Mouse (Mus musculus) liver, embryonic 16.5 days (tissue): ENCODE measurements around the gene Pagr1a. TPM values are rescaled to one million over a fixed set of nuclear protein-coding genes. Genes with fewer than 3 reads are reported as not detected.

Experiments
- ATAC-seq: fragments of 200-750 bp; cut with Nextera tagmentation; 2 replicates; pipeline ENCODE4 v1.8.0; 2017; ENCODE audit warnings: low read depth, mild to moderate bottlenecking, moderate number of reproducible peaks, moderate library complexity
- H3K27ac ChIP-seq: fragments of 300-500 bp; sonication (generic); 2 replicates; pipeline ENCODE4 v1.5.1; 2014; ENCODE audit warnings: mild to moderate bottlenecking, low read length
- H3K27me3 ChIP-seq: fragments of 300-500 bp; sonication (generic); 2 replicates; pipeline ENCODE4 v1.6.1; 2014; ENCODE audit warnings: low read depth, low read length, mixed read lengths; ENCODE audit not compliant: control insufficient read depth, insufficient read depth
- H3K36me3 ChIP-seq: fragments of 300-500 bp; sonication (generic); 2 replicates; pipeline ENCODE4 v1.6.1; 2014; ENCODE audit warnings: mild to moderate bottlenecking; ENCODE audit not compliant: control insufficient read depth, insufficient read depth
- H3K4me1 ChIP-seq: fragments of 300-500 bp; sonication (generic); 2 replicates; pipeline ENCODE4 v1.6.1; 2014; ENCODE audit warnings: low read depth, low read length, mixed read lengths; ENCODE audit not compliant: control insufficient read depth
- H3K4me2 ChIP-seq: fragments of 300-500 bp; sonication (generic); 2 replicates; pipeline ENCODE4 v1.6.1; 2014; ENCODE audit warnings: low read depth, low read length, mixed read lengths
- H3K4me3 ChIP-seq: fragments of 300-500 bp; sonication (generic); 2 replicates; pipeline ENCODE4 v1.5.1; 2014; ENCODE audit warnings: low read depth, mild to moderate bottlenecking, low read length
- H3K9ac ChIP-seq: fragments of 300-500 bp; sonication (generic); 2 replicates; pipeline ENCODE4 v1.6.1; 2014; ENCODE audit warnings: low read depth, low read length
- H3K9me3 ChIP-seq: fragments of 300-500 bp; sonication (generic); replicated peaks from 2 replicates; pipeline ENCODE4 v1.6.1; 2016; ENCODE audit warnings: low read length; ENCODE audit not compliant: control insufficient read depth
- WGBS: fragments of 180-500 bp; shearing (Covaris S2); extraction: QIAGEN DNeasy Blood & Tissue Kit; methylation state at CpG from one replicate; pipeline ENCODE4 v1.1.7; 2014; ENCODE audit not compliant: insufficient replicate concordance; 5-methylcytosine and 5-hydroxymethylcytosine counted together
- polyA plus RNA-seq: library from polyadenylated mRNA; unstranded; fragments of >200 nt; fragmentation: Nextera tagmentation; extraction: Ambion mirVana; gene quantifications from 2 replicates; pipeline ENCODE4 v1.2.1, GENCODE M21; 2015

The Pagr1a gene
- polyA plus RNA-seq = 17.2 and 24.3 TPM in 2 replicates

- H3K36me3 ChIP-seq = peaks cover 13% of the 10 kb centered on the region
- H3K27me3 ChIP-seq = no peaks in the 10 kb centered on the region
- no peaks in the 10 kb centered on the region for H3K9me3 ChIP-seq
- 4% methylated on average over 39 of the region's 39 CpGs for WGBS
- peak within 1 kb of the TSS; percentile 87 for H3K4me3 ChIP-seq
- peaks cover 52% of the 10 kb centered on the region for H3K4me1 ChIP-seq
- peak within 1 kb of the TSS; percentile 80 for H3K4me2 ChIP-seq
- H3K27ac ChIP-seq = peak within 1 kb of the TSS; percentile 96
- peak within 1 kb of the TSS; percentile 95 for H3K9ac ChIP-seq
- peak; percentile 85 for ATAC-seq
Measured at GRCm38 (mm10) chr7:127016971-127017949, at the start of gene Pagr1a. Gene Pagr1a (minus strand): TSS chr7:127017352.

DNA sequence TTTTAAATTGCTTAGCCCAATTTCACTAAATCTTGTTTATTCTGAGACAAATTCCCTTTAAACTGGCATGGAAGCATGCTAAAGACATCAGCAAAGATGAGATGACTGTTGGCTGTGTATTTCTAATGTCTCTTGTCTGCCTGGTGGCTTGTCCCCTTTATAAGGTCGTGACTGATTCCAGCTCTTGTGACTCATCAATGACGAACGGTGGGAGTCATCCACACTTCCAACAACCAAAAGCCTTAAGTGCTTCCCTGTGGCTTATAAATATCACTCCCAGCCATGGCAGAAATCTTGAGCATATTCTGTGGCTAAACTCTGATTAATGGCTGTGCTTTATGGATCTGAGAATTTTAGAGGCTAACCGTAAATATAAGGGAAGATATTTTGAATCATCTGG lies 49.2 kb upstream of the Pagr1a start:
- no peak for ATAC-seq

DNA sequence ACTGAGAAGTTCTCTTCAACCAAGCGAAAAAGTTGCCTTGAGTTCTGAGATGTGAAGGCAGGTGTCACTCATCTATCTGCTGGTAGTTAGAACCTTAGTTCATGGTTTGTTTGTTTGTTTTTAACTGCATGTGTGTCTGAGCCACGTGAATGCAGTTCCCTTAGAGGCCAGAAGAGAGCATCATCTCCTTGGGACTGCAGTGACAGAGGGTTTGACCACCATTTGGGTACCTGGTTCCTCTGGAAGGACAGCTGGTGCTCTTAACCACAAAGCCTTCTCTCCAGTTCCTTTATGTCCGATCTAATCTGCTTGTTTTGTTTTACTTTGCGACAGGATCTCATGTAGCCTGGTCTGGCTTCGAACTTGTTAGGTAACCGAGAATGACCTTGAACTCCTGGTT lies 48.4 kb upstream of the Pagr1a start:
- H3K4me3 ChIP-seq = no peak overlapping the region
- no peaks in the 10 kb centered on the region for H3K27me3 ChIP-seq
- no peaks in the 10 kb centered on the region for H3K9me3 ChIP-seq
- H3K27ac ChIP-seq = no peak overlapping the region
- H3K9ac ChIP-seq = no peak overlapping the region
- no peak overlapping the region for H3K4me2 ChIP-seq
- WGBS = 58% methylated on average over 6 of the region's 6 CpGs
- ATAC-seq = no peak
- H3K4me1 ChIP-seq = no peaks in the 10 kb centered on the region; the same call in 1 of the 2 replicates
- no peaks in the 10 kb centered on the region for H3K36me3 ChIP-seq

More for the DNA sequence above, 49.2 kb upstream of the Pagr1a start:
- H3K9me3 ChIP-seq = no peaks in the 10 kb centered on the region
- no peaks in the 10 kb centered on the region for H3K36me3 ChIP-seq
- H3K9ac ChIP-seq = no peak overlapping the region
- 69% methylated on average over 4 of the region's 4 CpGs for WGBS
- no peaks in the 10 kb centered on the region for H3K27me3 ChIP-seq
- no peaks in the 10 kb centered on the region; the same call in 1 of the 2 replicates for H3K4me1 ChIP-seq
- no peak overlapping the region for H3K4me3 ChIP-seq
- H3K4me2 ChIP-seq = no peak overlapping the region
- H3K27ac ChIP-seq = no peak overlapping the region

DNA sequence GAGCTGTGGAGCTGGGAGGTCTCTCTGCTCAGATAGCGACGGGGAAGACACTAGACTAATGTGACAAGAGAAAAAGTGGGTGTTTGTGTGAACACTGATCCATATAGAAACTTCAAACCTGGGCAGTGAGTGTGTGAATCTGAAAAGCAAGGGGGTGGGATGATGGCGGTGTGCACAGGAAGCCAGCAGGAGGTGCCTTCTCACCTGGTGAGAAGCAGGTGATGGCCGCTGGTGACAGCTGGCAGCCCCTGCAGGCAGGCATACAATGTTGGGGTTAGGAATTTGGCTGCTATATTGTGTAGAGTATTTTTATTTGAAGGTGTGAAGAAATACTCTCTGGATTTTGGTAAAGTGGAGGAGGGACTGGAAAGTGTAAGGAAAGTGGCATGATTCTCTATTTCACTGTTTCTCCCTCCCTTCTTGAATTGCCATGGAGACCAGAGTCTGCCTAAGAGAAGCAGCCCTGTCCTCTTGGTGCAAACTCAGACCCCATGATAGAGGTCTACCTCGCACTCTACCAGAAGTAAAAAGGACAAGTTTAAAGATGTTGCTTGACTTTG lies 38.0 kb upstream of the Pagr1a start:
- H3K4me2 ChIP-seq = no peak overlapping the region
- 58% methylated on average over 5 of the region's 5 CpGs for WGBS
- ATAC-seq = no peak

DNA sequence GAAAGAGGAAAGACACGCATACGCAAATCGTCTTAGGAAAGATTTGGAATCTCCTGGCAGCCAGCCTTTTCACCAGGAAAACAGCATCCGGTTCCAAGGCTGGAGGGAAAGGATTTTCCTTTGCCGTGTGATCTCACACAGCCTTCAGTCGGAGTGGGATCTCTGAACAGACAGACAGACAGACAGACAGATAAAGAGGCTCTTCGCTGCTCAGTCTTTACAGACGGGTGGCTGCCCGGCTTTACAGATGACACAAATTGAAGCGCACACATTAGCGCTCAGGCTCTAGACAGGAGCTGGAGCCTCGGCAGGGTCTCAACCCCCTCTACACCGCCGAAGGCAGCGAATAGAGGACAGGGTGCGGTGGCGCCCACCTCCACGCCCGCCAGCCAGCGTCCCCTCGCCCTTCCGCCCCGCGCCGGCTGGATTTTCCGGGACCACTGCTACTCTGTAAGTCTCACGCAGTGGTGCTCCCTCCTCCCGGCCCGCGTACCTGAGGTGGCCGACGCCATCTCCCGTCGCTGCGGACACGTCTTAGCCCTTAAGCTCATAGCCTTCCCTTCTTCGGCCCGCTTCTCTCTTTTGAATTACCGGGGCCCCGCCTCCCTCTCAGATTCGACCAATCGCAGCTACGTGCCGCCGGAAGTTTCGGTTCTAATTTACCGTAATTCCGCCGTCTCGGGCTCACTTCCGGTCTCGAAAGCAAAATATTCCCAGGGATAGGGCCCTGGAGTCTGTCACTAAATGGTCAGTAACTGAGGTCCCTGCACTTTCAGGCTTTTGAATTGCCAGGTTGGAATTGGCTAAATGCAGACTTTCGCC lies 24.9 kb upstream of the Pagr1a start, which contains the start of gene Kif22:
Gene Kif22, minus strand, starts transcription at position 621 of the 822 bp plus-strand sequence.
- Histone ChIP-seq H3K27ac (peak within 1 kb of the TSS; percentile 82), H3K9me3 (no peaks in the 10 kb centered on the region), H3K9ac (peak within 1 kb of the TSS; percentile 95), H3K4me3 (peak within 1 kb of the TSS; percentile 95), H3K36me3 (peaks cover 21% of the 10 kb centered on the region), H3K27me3 (no peaks in the 10 kb centered on the region), H3K4me1 (peaks cover 20% of the 10 kb centered on the region), H3K4me2 (peak within 1 kb of the TSS; percentile 81)
- ATAC-seq = peak; percentile 93
- WGBS = under 1% methylated on average over 53 of the region's 53 CpGs

More for the DNA sequence above, 38.0 kb upstream of the Pagr1a start:
- Histone ChIP-seq H3K36me3 (no peaks in the 10 kb centered on the region), H3K9ac (no peak overlapping the region), H3K27ac (no peak overlapping the region), H3K27me3 (peaks cover 2% of the 10 kb centered on the region; the same call in 1 of the 2 replicates), H3K4me1 (no peaks in the 10 kb centered on the region), H3K9me3 (no peaks in the 10 kb centered on the region), H3K4me3 (no peak overlapping the region)

- Histone ChIP-seq H3K27me3 (no peaks in the 10 kb centered on the region), H3K27ac (no peak overlapping the region), H3K9ac (no peak overlapping the region), H3K4me3 (no peak overlapping the region), H3K4me2 (no peak overlapping the region), H3K36me3 (peaks cover 83% of the 10 kb centered on the region), H3K4me1 (peaks cover 23% of the 10 kb centered on the region), H3K9me3 (no peaks in the 10 kb centered on the region)
- ATAC-seq = no peak
- WGBS = 57% methylated on average over 1 of the region's 1 CpGs
Measured at GRCm38 (mm10) chr7:127031244-127031643, 14.1 kb upstream of the Pagr1a start.

DNA sequence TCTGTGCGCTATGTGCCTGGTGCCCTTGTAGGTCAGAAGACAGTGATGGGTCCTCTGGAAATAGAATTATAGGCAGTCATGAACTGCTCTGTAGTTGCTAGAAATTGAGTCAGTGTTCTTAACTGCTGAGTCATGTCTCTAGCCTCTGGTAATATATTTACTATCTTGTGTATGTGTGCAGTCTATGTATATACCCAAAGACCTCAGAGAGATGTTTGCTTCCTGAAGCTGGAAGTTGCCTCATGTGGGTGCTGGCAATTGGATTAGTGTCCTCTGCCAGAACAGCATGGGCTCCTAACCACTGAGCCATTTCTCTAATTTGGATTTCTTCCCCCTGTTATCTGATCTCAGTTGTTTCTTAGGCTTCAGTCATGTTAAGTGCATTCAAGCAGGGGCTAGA lies 13.0 kb upstream of the Pagr1a start:
- no peak for ATAC-seq
- no peak overlapping the region for H3K4me3 ChIP-seq
- H3K27ac ChIP-seq = peak overlapping the region; percentile 27
- WGBS = 97% methylated on average over 1 of the region's 1 CpGs
- H3K4me1 ChIP-seq = peaks cover 26% of the 10 kb centered on the region
- peaks cover 75% of the 10 kb centered on the region for H3K36me3 ChIP-seq
- no peak overlapping the region for H3K4me2 ChIP-seq
- H3K27me3 ChIP-seq = no peaks in the 10 kb centered on the region
- no peaks in the 10 kb centered on the region for H3K9me3 ChIP-seq
- H3K9ac ChIP-seq = no peak overlapping the region

DNA sequence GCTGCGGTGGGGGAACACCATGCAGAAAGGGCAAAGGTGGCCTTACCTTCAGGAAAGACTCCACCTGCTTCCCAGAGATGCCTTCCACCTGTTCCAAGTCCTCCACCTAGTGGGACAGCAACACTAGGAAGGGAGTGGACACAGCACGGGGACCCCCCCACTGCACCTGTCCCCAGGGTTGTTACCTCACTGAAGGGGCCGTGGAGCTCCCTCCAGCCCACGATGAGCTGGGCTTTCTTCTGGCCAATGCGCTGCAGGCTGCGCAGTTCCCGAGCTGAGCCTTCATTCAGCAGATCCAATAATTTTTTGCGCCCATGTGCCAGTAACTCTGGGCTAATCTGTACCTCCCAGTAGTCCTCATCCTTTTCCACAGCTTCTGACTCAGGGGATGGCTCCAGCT lies 10.7 kb upstream of the Pagr1a start:
- H3K27me3 ChIP-seq = no peaks in the 10 kb centered on the region
- peak overlapping the region; percentile 97 for H3K4me2 ChIP-seq
- 63% methylated on average over 8 of the region's 8 CpGs for WGBS
- H3K27ac ChIP-seq = peak overlapping the region; percentile 97
- peak overlapping the region; percentile 92 for H3K4me3 ChIP-seq
- ATAC-seq = no peak
- peaks cover 49% of the 10 kb centered on the region for H3K4me1 ChIP-seq
- H3K9me3 ChIP-seq = no peaks in the 10 kb centered on the region
- peaks cover 60% of the 10 kb centered on the region for H3K36me3 ChIP-seq
- peak overlapping the region; percentile 98 for H3K9ac ChIP-seq
